Mouse (Mus musculus): ENCODE measurements around the gene Rtbdn. TPM values are rescaled to one million over a fixed set of nuclear protein-coding genes. Genes with fewer than 3 reads are reported as not detected.

The Rtbdn gene
- polyA plus RNA-seq, 1 experiment, result 7.9 TPM

DNA sequence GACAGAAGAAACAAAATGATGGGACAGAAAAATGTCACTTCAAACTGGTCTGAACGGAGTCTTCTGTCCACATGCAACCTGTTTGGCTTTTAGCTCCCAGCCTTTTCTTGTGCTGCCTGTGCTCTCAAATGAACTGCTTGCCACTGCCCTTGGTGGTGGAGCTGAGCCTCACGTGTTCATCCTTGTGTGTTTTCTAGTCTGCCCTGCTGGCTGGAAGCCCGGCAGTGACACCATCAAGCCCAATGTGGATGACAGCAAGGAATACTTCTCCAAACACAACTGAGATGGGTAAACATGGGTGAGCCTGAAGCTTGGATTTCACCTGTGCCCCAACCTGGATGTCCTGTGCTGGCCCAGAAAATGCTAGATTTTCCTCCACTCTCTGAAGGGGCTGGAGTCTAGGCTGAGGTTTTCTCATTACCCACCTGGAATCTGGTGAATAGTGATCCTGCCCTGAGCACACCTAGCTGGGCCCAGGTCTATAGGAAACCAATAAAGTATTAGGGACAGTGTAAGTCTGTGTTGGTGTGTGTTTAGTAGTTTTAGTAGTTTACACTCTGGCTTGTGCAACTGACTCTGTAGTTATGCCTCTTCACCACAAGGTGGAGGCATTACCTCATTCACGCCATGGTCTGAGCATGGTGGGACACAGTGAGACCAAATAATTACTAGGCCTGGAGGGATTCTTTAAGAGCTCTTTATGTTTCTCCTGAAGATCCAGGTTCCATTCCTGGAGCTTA, 27.2 kb downstream of the Rtbdn start:
- H3K27me3 ChIP-seq (ENCODE audit: control insufficient read depth, insufficient read depth, low read length), result no peaks in the 10 kb centered on the region
- no peak overlapping the region for H3K27ac ChIP-seq (ENCODE audit: insufficient read depth, low read length)
- no peak overlapping the region for H3K4me3 ChIP-seq (replicated peaks; ENCODE audit: insufficient read depth, low read depth, low read length)
- H3K4me1 ChIP-seq (ENCODE audit: control insufficient read depth, insufficient read depth, low read length), result peaks cover 2% of the 10 kb centered on the region; the same call in 1 of the 2 replicates
- TF ChIP-seq CTCF (IDR thresholded peaks at IDR 0.05; ENCODE audit: borderline replicate concordance, insufficient read depth, low read depth, low read length) (peak; percentile 93), POLR2A (IDR thresholded peaks at IDR 0.05; ENCODE audit: borderline replicate concordance, insufficient read depth, low read length) (no peak)
- WGBS, result 29% methylated on average over 4 of the region's 4 CpGs
- peak; percentile 60 to 70 for DNase-seq

DNA sequence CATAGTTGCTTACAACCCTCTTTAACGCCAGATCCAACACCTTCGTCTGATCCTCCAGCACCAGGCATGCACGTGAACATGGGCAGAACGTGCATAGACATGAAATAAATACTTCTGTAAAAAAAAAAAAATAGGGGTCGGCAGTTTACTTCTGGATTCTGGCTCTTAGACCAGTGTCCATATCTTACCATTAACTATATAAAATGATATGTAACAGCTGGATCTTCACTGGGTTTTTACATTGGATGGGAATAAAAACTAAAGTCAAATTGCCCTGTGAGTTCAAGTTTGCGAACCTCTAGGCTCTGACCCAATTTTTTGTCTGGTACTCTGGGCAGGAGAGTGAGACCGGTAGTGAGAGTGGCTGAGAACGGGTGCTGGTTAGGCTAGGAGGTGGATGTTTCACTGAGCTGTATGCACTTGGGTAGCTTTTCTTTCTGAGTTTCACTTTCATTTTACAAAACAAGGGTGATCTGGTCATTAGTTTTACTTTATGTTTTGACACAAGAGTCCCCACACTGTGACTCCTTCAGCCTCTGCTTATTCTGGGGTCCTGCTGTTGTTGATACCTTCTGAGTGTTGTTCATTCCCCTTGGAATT, 27.9 kb downstream of the Rtbdn start:
- TF ChIP-seq CTCF (IDR thresholded peaks at IDR 0.05; ENCODE audit: borderline replicate concordance, insufficient read depth, low read depth, low read length) (no peak), POLR2A (IDR thresholded peaks at IDR 0.05; ENCODE audit: borderline replicate concordance, insufficient read depth, low read length) (no peak)
- no peak overlapping the region for H3K4me3 ChIP-seq (replicated peaks; ENCODE audit: insufficient read depth, low read depth, low read length)
- WGBS, result 78% methylated on average over 8 of the region's 8 CpGs
- no peak overlapping the region for H3K27ac ChIP-seq (ENCODE audit: insufficient read depth, low read length)
- no peaks in the 10 kb centered on the region for H3K27me3 ChIP-seq (ENCODE audit: control insufficient read depth, insufficient read depth, low read length)
- DNase-seq, result no peak
- H3K4me1 ChIP-seq (ENCODE audit: control insufficient read depth, insufficient read depth, low read length), result no peaks in the 10 kb centered on the region; the same call in 1 of the 2 replicates

DNA sequence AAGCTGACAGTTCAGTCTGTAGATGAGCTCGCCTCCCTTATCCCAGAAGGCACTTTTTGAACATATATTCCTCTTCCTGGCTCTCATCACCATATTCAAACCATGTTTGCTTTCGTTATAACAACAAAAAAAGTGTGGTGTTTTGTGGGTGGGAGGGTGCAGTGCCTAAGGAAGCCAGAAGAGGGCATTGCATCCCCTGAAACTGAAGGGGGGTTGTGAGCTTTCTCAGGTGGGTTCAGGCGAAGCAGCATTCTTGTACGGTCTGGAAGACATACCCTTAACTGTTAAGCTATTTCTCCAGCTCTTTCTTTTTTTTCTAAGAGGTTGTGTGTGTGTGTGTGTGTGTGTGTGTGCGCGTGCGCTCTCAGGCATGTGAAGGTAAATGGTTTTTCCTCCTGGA, 28.6 kb downstream of the Rtbdn start:
- Histone ChIP-seq H3K27ac (ENCODE audit: insufficient read depth, low read length) (no peak overlapping the region), H3K4me1 (ENCODE audit: control insufficient read depth, insufficient read depth, low read length) (no peaks in the 10 kb centered on the region; the same call in 1 of the 2 replicates), H3K4me3 (replicated peaks; ENCODE audit: insufficient read depth, low read depth, low read length) (no peak overlapping the region), H3K27me3 (ENCODE audit: control insufficient read depth, insufficient read depth, low read length) (no peaks in the 10 kb centered on the region)
- peak in 1 of 2 experiments; percentile 60 for DNase-seq
- 43% methylated on average over 7 of the region's 7 CpGs for WGBS
- no peak for TF ChIP-seq POLR2A (IDR thresholded peaks at IDR 0.05; ENCODE audit: borderline replicate concordance, insufficient read depth, low read length)
- TF ChIP-seq CTCF (IDR thresholded peaks at IDR 0.05; ENCODE audit: borderline replicate concordance, insufficient read depth, low read depth, low read length), result peak; percentile 74; the same call in 1 of the 2 replicates

DNA sequence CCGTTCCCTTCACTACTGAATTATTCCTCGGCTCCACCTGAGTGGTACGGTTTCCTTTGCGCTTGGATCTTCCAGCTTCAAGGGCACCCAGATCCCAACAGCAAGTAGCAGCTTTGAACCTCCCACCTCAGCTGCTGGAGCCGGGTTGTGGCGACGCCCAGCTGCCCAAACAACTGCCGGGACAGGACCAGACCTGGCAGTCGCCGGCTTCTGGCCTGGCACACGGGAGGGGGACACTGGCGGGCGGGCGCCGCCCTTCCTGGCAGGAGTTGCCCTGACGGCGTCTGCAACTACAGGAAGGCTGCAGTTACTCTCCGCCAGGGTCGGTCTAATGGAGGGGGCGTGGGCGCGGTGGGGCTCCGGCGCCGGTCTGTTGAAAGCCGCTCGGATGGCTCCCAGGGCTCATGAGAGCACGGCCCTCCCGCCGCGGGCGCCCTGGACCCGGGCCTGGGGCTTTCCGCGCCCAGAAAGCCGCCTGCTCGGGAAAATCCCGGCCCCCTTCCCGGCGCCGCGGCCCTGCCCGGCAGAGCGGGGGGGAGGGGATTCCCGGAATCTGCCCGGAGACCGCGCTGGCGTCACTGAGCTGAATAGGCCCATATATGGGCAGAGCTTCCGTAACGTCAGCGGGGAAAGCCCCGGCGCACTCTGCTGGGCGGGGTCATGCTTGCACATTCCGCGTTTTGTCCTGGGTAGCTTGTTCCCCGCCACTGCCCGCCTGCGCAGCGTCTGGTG, 29.4 kb downstream of the Rtbdn start:
- H3K27ac ChIP-seq (ENCODE audit: insufficient read depth, low read length), result no peak overlapping the region; the same call in 1 of the 2 replicates
- H3K4me3 ChIP-seq (replicated peaks; ENCODE audit: insufficient read depth, low read depth, low read length), result peak overlapping the region; percentile 46
- no peaks in the 10 kb centered on the region for H3K27me3 ChIP-seq (ENCODE audit: control insufficient read depth, insufficient read depth, low read length)
- peaks cover 2% of the 10 kb centered on the region for H3K4me1 ChIP-seq (ENCODE audit: control insufficient read depth, insufficient read depth, low read length)
- TF ChIP-seq CTCF (IDR thresholded peaks at IDR 0.05; ENCODE audit: borderline replicate concordance, insufficient read depth, low read depth, low read length), result no peak
- no peak; the same call in 1 of the 2 replicates for TF ChIP-seq POLR2A (IDR thresholded peaks at IDR 0.05; ENCODE audit: borderline replicate concordance, insufficient read depth, low read length)
- 2% methylated on average over 61 of the region's 61 CpGs for WGBS
- DNase-seq, result peak; percentile 96

DNA sequence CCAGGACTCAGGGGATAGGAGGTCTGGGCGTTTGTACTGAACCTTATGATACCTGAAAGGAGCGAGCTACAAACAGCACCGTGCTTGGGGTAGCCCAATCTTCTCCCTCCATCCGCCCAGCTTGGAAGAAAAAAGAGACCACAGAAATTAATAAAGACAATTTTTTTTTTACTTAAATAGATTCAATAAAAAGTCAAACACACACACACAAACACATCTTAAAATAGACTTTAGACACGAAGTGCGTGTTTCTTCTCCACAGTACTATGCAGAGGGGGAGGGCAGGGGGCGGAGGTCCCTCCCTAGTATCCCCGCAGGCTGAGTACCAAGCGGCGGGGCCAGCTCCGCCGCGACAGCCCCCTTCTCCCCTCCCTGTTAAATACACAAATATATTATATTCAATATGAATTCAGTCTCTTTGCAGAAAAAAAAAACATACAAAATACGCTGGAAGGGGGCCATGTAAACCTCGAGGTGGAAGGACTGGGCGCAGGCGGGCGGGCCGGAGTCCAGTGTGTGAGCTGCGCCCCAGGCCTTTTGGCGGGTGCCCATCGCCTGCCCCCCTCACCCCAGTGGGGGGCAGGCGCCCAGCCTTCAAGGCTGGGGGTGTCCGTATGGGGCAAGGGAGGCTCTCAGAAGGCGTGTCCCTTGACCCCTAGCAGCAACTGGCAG, 30.1 kb downstream of the Rtbdn start:
- Histone ChIP-seq H3K27ac (ENCODE audit: insufficient read depth, low read length) (peak overlapping the region; percentile 24; the same call in 1 of the 2 replicates), H3K27me3 (ENCODE audit: control insufficient read depth, insufficient read depth, low read length) (no peaks in the 10 kb centered on the region), H3K4me3 (replicated peaks; ENCODE audit: insufficient read depth, low read depth, low read length) (peak overlapping the region; percentile 54), H3K4me1 (ENCODE audit: control insufficient read depth, insufficient read depth, low read length) (peaks cover 3% of the 10 kb centered on the region)
- TF ChIP-seq POLR2A (IDR thresholded peaks at IDR 0.05; ENCODE audit: borderline replicate concordance, insufficient read depth, low read length) (0 out of 2 replicates have a peak, but pooled peaks have one; percentile 58), CTCF (IDR thresholded peaks at IDR 0.05; ENCODE audit: borderline replicate concordance, insufficient read depth, low read depth, low read length) (no peak)
- under 1% methylated on average over 25 of the region's 25 CpGs for WGBS
- no peak for DNase-seq

DNA sequence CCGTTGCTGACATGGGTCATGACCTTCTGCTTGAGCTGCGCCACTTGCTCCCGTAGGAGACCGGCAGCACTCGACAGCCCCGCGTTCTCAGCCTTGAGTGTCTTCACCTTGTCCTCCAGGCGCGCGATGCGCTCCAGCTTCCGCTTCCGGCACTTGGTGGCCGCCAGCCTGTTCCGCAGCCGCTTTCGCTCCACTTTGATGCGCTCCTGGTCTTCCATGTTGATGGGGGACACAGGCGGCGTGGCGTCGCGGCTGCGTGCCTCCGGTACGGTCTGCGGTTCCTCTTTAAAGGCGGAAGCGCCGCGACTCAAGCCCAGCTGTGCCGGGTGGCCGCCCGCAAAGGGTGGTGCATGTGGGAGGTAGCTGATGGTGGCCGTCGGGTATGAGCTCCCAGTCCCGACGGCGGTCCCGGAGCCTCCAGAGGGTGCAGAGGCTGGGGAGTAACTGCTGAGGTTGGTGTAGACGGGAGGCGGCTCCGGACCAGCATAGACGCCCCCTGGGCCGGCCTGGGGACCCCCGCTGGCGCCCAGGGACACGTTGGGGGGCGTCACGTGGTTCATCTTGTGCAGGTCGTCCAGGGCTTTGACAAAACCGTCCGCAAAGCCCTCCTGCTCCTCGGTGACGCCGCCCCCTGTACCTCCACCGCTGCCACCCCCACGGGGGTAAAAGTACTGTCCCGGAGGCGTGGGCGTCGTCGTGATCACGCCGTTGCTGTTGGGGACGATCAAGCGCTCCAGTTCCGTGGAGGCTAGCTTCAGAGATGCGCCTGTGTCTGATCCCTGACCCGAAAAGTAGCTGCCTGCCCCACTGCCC, 30.9 kb downstream of the Rtbdn start:
- no peak for TF ChIP-seq POLR2A (IDR thresholded peaks at IDR 0.05; ENCODE audit: borderline replicate concordance, insufficient read depth, low read length)
- TF ChIP-seq CTCF (IDR thresholded peaks at IDR 0.05; ENCODE audit: borderline replicate concordance, insufficient read depth, low read depth, low read length), result no peak
- Histone ChIP-seq H3K27me3 (ENCODE audit: control insufficient read depth, insufficient read depth, low read length) (no peaks in the 10 kb centered on the region), H3K27ac (ENCODE audit: insufficient read depth, low read length) (peak overlapping the region; percentile 82), H3K4me1 (ENCODE audit: control insufficient read depth, insufficient read depth, low read length) (peaks cover 3% of the 10 kb centered on the region), H3K4me3 (replicated peaks; ENCODE audit: insufficient read depth, low read depth, low read length) (peak overlapping the region; percentile 54)
- DNase-seq, result peak; percentile 59 to 63
- WGBS, result under 1% methylated on average over 70 of the region's 70 CpGs
